Mouse (Mus musculus): ENCODE measurements at regions not wholly inside any gene's neighbourhood (a gene's known extent, or its start where the extent isn't known, plus 50 kb on each side); places are given as distances from the start of the nearest gene placed in this dataset.
"Not testable (repeated sequence)": the region's sequence is repeated elsewhere in the genome, so short reads cannot be mapped to it uniquely, and the experiment has no call there.

- no peak for DNase-seq (ENCODE audit: low spot score)
These were observed 64.1 kb downstream of the 9530068E07Rik start for GRCm38 (mm10) chr11:52460190-52460780.

DNA sequence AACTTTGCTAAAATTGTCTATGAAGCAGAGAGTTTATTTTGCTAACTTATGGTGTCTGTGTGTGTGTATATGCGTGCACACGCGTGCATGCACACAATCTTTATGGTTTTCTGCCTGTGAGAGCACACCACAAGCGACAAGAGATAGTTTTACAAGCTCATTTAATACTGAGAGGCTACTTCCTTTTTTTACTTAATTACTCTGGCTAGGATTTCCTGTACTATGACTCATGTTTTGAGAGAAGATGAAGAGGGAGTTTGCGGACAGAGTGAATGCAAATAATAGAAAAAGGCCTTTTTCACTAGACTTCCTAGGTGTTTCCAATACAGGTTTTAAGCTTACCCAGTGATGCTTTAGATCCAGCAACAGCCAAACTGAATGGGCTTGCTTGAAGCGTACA is 74.9 kb downstream of the 9530068E07Rik start:
- not testable (repeated sequence) for DNase-seq (ENCODE audit: low spot score)

GRCm38 (mm10) chr11:52480111-52480510 is 83.9 kb downstream of the 9530068E07Rik start:
- not testable (repeated sequence) for DNase-seq (ENCODE audit: low spot score)

- not testable (repeated sequence) for DNase-seq (ENCODE audit: low spot score)
These were observed 84.5 kb downstream of the 9530068E07Rik start for GRCm38 (mm10) chr11:52480694-52481093.

- DNase-seq (ENCODE audit: low spot score) = not testable (repeated sequence)
These were observed 87.3 kb downstream of the 9530068E07Rik start for GRCm38 (mm10) chr11:52483534-52483933.

DNA sequence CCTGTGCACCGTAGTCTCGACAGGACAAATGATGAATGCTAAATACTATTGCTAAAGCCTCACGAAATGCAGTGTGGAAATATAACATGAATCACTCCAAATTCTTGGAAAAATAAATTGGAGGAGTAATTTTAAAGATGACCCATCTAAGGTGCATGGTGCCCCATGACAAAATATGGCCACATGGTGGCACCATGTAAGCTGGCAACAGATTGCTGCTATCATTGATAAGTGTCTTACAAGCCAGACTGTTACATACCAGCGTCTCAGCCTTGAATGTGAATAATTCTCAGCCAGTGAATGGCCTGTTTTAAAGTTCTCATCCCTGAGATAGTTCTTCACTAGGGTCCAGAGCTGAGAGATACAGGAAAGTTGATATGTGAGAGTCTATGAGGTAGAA is 92.3 kb downstream of the 9530068E07Rik start:
- not testable (repeated sequence) for DNase-seq (ENCODE audit: low spot score)

- DNase-seq (ENCODE audit: low spot score) = no peak
These were observed 97.1 kb downstream of the 9530068E07Rik start for GRCm38 (mm10) chr11:52493336-52493735.

DNA sequence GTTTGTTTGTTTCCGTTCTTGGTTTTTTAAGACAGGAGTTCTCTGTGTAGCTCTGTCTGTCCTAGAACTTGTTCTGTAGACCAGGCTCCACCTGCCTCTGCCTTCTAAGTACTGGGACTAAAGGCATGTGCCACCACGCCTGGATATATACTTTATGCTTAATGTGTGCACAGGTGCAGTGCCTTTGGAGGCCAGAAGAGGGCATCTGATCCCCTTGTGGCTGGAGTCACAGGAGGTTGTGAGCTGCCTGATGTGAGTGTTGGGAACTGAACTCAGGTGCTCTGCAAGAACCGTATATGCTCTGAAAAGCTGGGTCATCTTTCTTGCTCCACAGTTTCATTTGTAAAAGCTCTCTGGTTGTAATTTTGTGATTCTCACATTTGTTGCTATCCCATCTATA is 100.7 kb downstream of the 9530068E07Rik start:
- DNase-seq (ENCODE audit: low spot score) = no peak

- no peak for DNase-seq (ENCODE audit: low spot score)
These were observed 106.6 kb downstream of the 9530068E07Rik start for GRCm38 (mm10) chr11:52502759-52503365.

- no peak for DNase-seq (ENCODE audit: low spot score)
These were observed 115.6 kb downstream of the 9530068E07Rik start for GRCm38 (mm10) chr11:52511831-52512297.

GRCm38 (mm10) chr11:52517330-52517729 is 121.1 kb downstream of the 9530068E07Rik start:
- no peak for DNase-seq (ENCODE audit: low spot score)

DNA sequence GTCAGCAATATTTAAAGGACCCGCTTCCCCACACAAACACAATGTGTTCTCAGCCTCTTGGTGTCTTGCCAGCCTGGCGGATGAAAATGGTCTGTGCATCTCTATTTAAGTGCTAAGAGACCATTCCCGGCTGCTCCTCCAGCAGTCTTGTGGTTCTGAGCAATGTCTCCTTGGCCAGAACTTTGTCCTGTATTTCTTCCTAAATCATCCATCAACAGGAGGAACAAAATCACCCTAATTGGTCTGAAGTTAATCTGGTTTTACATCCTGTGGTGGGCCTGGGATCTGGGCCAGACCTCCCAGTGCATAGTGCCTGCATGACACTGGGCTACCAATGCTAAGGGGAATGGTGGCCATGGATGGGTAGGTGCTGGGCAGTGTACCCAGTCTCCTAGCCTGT is 123.6 kb downstream of the 9530068E07Rik start:
- DNase-seq (ENCODE audit: low spot score) = no peak

- peak; percentile 13 for DNase-seq (ENCODE audit: low spot score)
These were observed 125.7 kb downstream of the 9530068E07Rik start for GRCm38 (mm10) chr11:52521879-52522278.

DNA sequence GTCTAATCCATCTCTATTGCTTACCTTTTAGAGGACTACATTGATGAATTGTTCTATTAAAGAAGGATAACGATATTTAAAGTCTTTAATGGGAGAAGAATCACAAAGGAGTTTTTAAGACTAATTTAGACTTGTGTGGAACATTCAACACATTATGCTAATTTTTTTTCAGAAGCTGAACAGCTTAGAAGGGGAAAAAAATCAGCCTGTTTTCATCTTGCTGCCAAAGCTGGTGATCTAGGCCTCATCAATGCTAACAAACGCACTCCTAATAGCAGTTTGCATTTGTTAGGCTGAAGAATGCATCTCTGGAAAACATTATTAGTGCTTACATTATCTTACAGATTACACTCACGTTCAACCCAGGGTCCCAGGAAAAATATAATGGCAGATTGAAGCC is 126.2 kb downstream of the 9530068E07Rik start:
- no peak for DNase-seq (ENCODE audit: low spot score)

DNA sequence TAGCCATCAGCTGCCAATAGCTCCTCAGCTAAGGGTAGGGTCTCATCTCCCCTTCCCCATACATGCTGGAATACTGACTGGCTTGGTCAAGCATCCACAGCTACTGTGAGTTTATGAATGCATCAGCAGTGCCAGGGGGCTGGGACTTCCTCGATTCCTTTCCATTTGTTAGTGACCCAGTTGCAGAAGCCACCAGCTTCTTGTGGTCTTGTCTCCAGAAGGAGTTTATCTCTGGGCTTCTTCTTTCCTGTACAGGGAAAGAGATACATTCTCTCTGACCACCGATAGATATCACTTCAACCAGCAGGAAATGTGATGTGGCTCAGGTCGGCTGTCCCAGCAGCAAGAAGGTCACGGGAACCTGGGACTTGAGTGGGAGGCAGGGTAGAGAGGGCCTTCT is 127.0 kb downstream of the 9530068E07Rik start:
- DNase-seq (ENCODE audit: low spot score) = no peak

DNA sequence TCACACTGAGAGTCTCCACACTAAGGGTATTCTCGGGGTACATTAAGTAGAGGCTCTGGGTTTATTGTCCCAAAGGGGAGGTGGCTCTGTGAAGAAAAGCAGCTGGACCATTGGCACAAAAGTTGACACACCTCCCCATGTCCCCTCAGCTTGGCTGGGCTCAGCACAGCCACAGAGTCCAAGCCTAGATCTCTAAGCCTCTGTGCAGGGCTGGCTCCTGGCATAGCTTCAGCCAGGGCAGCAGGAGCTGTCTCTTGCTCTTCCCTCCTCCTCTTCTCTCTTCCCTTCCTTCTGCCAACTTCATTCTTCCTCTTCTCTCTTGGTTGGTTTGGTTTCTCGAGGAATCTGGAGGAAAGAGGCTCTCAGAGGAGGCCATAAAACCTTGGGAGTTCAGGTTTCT is 127.4 kb downstream of the 9530068E07Rik start:
- no peak for DNase-seq (ENCODE audit: low spot score)

- no peak for DNase-seq (ENCODE audit: low spot score)
These were observed 129.2 kb downstream of the 9530068E07Rik start for GRCm38 (mm10) chr11:52525446-52525845.

GRCm38 (mm10) chr11:52526306-52526705 is 130.1 kb downstream of the 9530068E07Rik start:
- no peak for DNase-seq (ENCODE audit: low spot score)

- no peak for DNase-seq (ENCODE audit: low spot score)
These were observed 137.2 kb downstream of the 9530068E07Rik start for GRCm38 (mm10) chr11:52533379-52533778.

DNA sequence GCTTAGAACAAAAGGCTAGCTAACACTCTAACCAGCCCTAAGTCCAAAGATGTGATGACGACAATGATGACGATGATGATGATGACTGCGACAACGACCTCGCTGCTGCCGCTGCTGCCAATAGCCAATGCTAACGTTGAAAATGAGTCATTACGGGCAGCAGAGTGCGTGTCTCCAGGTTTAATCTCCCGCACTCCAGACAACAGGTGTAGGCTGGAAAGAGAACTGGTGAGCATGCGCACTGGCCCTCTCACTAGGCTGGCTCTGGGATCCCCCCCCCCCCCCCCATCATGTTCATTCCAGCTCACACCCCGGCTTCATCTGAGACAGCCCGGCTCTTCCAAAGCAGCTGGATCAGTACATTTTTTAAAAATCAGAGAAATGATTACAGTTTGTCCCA is 138.4 kb downstream of the 9530068E07Rik start:
- no peak for DNase-seq (ENCODE audit: low spot score)

DNA sequence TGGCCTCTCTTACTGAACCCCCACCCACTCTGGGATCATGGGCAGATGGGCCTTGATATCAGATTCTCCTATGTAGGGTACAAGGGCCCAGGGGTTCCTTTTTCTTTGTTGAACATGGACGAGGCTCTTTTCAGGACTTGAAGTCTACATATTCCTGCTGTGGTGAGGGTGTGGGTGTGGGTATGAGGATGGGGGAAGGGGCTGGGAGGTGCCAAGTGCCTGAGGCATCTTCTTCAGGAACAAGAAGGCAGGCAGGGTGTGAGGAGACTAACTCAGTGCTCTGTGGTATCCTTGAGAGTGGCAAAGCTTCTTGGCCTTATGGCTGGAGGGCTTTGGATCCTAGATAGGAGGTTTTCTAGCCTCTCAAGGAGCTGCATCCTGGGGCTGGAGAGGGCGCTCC is 140.0 kb downstream of the 9530068E07Rik start:
- no peak for DNase-seq (ENCODE audit: low spot score)

DNA sequence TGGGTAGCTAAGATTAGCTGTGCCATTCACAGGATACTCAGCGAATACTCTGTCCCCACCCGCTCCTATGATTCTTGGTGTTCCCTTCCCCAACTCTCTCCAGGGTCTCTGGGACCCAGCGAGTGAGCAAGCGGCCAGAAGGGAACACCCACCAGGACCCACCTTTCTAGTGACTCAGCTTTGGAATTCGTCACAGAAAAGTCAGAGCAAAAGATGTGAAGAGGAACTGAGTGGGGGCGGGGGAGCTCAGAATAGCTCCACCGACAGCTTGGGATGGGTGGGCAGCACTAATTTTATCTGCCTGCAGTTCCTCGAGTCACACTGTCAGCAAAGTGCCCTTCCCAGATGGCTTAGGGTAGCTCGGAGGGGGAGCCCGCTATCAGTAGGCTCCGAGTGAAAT is 140.6 kb downstream of the 9530068E07Rik start:
- no peak for DNase-seq (ENCODE audit: low spot score)

GRCm38 (mm10) chr11:52537819-52538435 is 141.7 kb downstream of the 9530068E07Rik start:
- DNase-seq (ENCODE audit: low spot score) = no peak

Measured in ovary, postnatal 10 days (tissue).